21 mouse cellular contexts compared by ENCODE assay signal in the genomic region with DNA sequence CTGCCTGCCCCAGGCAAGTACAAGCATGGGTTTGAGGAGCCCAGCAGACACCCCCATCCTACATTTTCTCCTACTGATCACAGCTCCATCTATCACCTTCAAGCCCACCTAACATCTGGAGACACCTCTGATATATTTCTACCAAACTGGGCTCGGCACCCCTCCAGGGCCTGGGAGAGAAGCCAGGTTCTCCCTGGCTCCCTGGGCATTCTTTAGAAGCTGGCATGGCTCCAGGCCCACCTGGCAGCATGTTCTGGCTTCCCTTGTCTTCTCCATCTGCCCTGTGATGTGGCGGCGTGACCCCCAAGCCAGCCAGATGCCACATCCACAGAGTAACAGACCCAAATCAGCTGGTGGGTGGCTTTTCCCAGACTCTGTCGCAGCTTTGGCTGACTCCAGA. TPM values are rescaled to one million over a fixed set of nuclear protein-coding genes. Genes with fewer than 3 reads are reported as not detected.
A peak's percentile ranks its signal among the peaks of the same experiment; 100 is the strongest.
DNase-seq lines count a peak whose midpoint lies in the region; ATAC-seq and TF ChIP-seq lines count a peak whose summit lies in the region.
"Had no signal": no experiment of that assay in that cellular context is flagged by ENCODE, and none has a peak within 500 bp of the region (broad histone marks: within the 10 kb centered on the region; RNA-seq: fewer than 3 reads in every experiment).

No protein-coding gene starts in this region.

- intact Hi-C loops in left cerebral cortex, adult 2 months (cut with DNase I) = loop anchor here (1.0 to 2.0 kb wide), 2 partner anchors 73 to 173 kb away; no protein-coding TSS in a partner anchor

- H3K9ac ChIP-seq in limb, embryonic 14.5 days (ENCODE audit: low read depth, low read length, severe bottlenecking) = no peak overlapping the region
- H3K9ac ChIP-seq: embryonic facial prominence, embryonic 12.5 days; heart, embryonic 15.5 days; hindbrain, embryonic 14.5 days; midbrain, embryonic 15.5 days; stomach, embryonic 15.5 days had no signal

- WGBS in limb, embryonic 14.5 days = 56% methylated on average over 4 of the region's 4 CpGs
- 82% methylated on average over 4 of the region's 4 CpGs for WGBS in limb, embryonic 10.5 days

- H3K27me3 ChIP-seq in limb, embryonic 14.5 days (ENCODE audit: control insufficient read depth, insufficient read depth, low read length) = no peaks in the 10 kb centered on the region
- H3K27me3 ChIP-seq in limb, embryonic 10.5 days (ENCODE audit: low read depth, poor library complexity, severe bottlenecking) = no peaks in the 10 kb centered on the region
- H3K27me3 ChIP-seq: embryonic facial prominence, embryonic 12.5 days; heart, embryonic 15.5 days; midbrain, embryonic 15.5 days; stomach, embryonic 15.5 days had no signal

- H3K4me3 ChIP-seq in limb, embryonic 14.5 days (replicated peaks; ENCODE audit: low read length) = no peak overlapping the region
- no peak overlapping the region for H3K4me3 ChIP-seq in limb, embryonic 10.5 days
- H3K4me3 ChIP-seq in left cerebral cortex, adult 2 months = no peak overlapping the region
- H3K4me3 ChIP-seq: embryonic facial prominence, embryonic 12.5 days; gastrocnemius, adult 2 months; heart, embryonic 15.5 days; midbrain, embryonic 15.5 days; stomach, embryonic 15.5 days had no signal

- H3K4me1 ChIP-seq in limb, embryonic 14.5 days (ENCODE audit: control insufficient read depth, insufficient read depth, low read length) = no peaks in the 10 kb centered on the region; the same call in 1 of the 2 replicates
- 0 out of 2 replicates have a peak, but pooled peaks cover 2% of the 10 kb centered on the region for H3K4me1 ChIP-seq in limb, embryonic 10.5 days
- H3K4me1 ChIP-seq: embryonic facial prominence, embryonic 12.5 days; heart, embryonic 15.5 days; midbrain, embryonic 15.5 days; stomach, embryonic 15.5 days had no signal

- TF ChIP-seq POLR2A in limb, embryonic 14.5 days (IDR thresholded peaks at IDR 0.05; ENCODE audit: borderline replicate concordance, extremely low read depth, insufficient read depth, insufficient read length) = no peak

- no peak overlapping the region for H3K4me2 ChIP-seq in limb, embryonic 14.5 days (replicated peaks; ENCODE audit: low read depth, low read length, severe bottlenecking)
- H3K4me2 ChIP-seq: embryonic facial prominence, embryonic 12.5 days; heart, embryonic 15.5 days; hindbrain, embryonic 14.5 days; midbrain, embryonic 15.5 days; stomach, embryonic 15.5 days had no signal

- no peak for TF ChIP-seq CTCF in left cerebral cortex, adult 2 months (IDR thresholded peaks at IDR 0.05)

- ATAC-seq in cerebellum, adult (ENCODE audit: insufficient number of reproducible peaks, low FRiP score, low TSS enrichment) = no peak
- no peak for ATAC-seq in limb, embryonic 14.5 days (ENCODE audit: low FRiP score, low read depth)
- ATAC-seq: midbrain, embryonic 15.5 days had no signal

- DNase-seq in cerebellum, postnatal 10 days = peak; percentile 80 to 84
- peak; percentile 11 for DNase-seq in limb, embryonic 14.5 days (ENCODE audit: low spot score)
- DNase-seq in limb, embryonic 10.5 days (ENCODE audit: low spot score) = no peak
- DNase-seq in left cerebral cortex, adult 2 months (ENCODE audit: extremely low spot score in 1 of 2, low spot score in 2 of 2) = peak in 1 of 2 experiments; percentile 59
- peak; percentile 54 for DNase-seq in right cerebral cortex, postnatal 4 days
- no peak for DNase-seq in kidney, adult 9 months
- no peak for DNase-seq in thymus, postnatal 0 days (ENCODE audit: low spot score)
- DNase-seq: gastrocnemius, adult 2 months; heart, adult 11 months; kidney, adult 11 months; kidney, postnatal 25 days; liver; lung, adult 2 months; thymus, postnatal 25 days had no signal

- H3K27ac ChIP-seq in limb, embryonic 14.5 days (replicated peaks; ENCODE audit: low read depth, low read length) = no peak overlapping the region
- no peak overlapping the region for H3K27ac ChIP-seq in limb, embryonic 10.5 days
- H3K27ac ChIP-seq in left cerebral cortex, adult 2 months = peak overlapping the region; percentile 26; the same call in 1 of the 2 replicates
- H3K27ac ChIP-seq: embryonic facial prominence, embryonic 12.5 days; gastrocnemius, adult 2 months; heart, embryonic 15.5 days; hindbrain, embryonic 14.5 days; macrophage; midbrain, embryonic 15.5 days; stomach, embryonic 15.5 days had no signal

- H3K9me3 ChIP-seq in limb, embryonic 14.5 days (ENCODE audit: control insufficient read depth, low read length) = no peaks in the 10 kb centered on the region
- no peaks in the 10 kb centered on the region for H3K9me3 ChIP-seq in limb, embryonic 10.5 days (replicated peaks)
- H3K9me3 ChIP-seq: embryonic facial prominence, embryonic 12.5 days; heart, embryonic 15.5 days; midbrain, embryonic 15.5 days; stomach, embryonic 15.5 days had no signal

- no peaks in the 10 kb centered on the region for H3K36me3 ChIP-seq in limb, embryonic 14.5 days (ENCODE audit: control insufficient read depth, insufficient read depth, low read length)
- no peaks in the 10 kb centered on the region for H3K36me3 ChIP-seq in limb, embryonic 10.5 days
- H3K36me3 ChIP-seq: embryonic facial prominence, embryonic 12.5 days; heart, embryonic 15.5 days; midbrain, embryonic 15.5 days; stomach, embryonic 15.5 days had no signal

RNA-seq across cellular contexts. Expression of gene Tmem130, which starts 41.3 kb away (rescaled TPM):
- polyA plus RNA-seq in limb, embryonic 14.5 days (2012; rRNA removed) = 0.67 and 0.79 TPM in 2 replicates
- polyA plus RNA-seq in limb, embryonic 14.5 days (2014; fragmentation: Nextera tagmentation; extraction: Ambion mirVana) = 0.07 TPM in 1 of 2 replicates, not detected in the other
- polyA plus RNA-seq in limb, embryonic 10.5 days (2016; fragmentation: Nextera tagmentation; extraction: Ambion mirVana) = 0.11 and 0.16 TPM in 2 replicates
- total RNA-seq in left cerebral cortex, adult 2 months (2021) = 100 to 1,000 TPM; 169 to 188 TPM
- polyA plus RNA-seq in thymus, postnatal 0 days (2015; fragmentation: Nextera tagmentation; extraction: Ambion mirVana) = 0.12 and 0.14 TPM in 2 replicates
- total RNA-seq: gastrocnemius, adult 2 months had no signal
- polyA plus RNA-seq: macrophage had no signal

RNA-seq across cellular contexts. Expression of gene Trrap, which starts 47.3 kb away (rescaled TPM):
- polyA plus RNA-seq in limb, embryonic 14.5 days (2012; rRNA removed) = 146 and 182 TPM in 2 replicates
- polyA plus RNA-seq in limb, embryonic 14.5 days (2014; fragmentation: Nextera tagmentation; extraction: Ambion mirVana) = 79.2 and 106 TPM in 2 replicates
- 82.4 and 91.9 TPM in 2 replicates for polyA plus RNA-seq in limb, embryonic 10.5 days (2016; fragmentation: Nextera tagmentation; extraction: Ambion mirVana)
- 100 to 1,000 TPM; 169 to 170 TPM for total RNA-seq in left cerebral cortex, adult 2 months (2021)
- 41.6 and 51.7 TPM in 2 replicates for polyA plus RNA-seq in thymus, postnatal 0 days (2015; fragmentation: Nextera tagmentation; extraction: Ambion mirVana)

Comparison
In these comparisons a context has a peak if more than half of its experiments do, and no peak if none do; other contexts are left out.
1. DNase-seq: peak in cerebellum, postnatal 10 days (2 of 2), limb, embryonic 14.5 days (single experiment) and right cerebral cortex, postnatal 4 days (single experiment); none in limb, embryonic 10.5 days (single experiment), kidney, adult 9 months (single experiment) and thymus, postnatal 0 days (single experiment).